Mouse (Mus musculus): Measurements from ENCODE around the gene Mpv17l2.

Mpv17l2 gene

DNA sequence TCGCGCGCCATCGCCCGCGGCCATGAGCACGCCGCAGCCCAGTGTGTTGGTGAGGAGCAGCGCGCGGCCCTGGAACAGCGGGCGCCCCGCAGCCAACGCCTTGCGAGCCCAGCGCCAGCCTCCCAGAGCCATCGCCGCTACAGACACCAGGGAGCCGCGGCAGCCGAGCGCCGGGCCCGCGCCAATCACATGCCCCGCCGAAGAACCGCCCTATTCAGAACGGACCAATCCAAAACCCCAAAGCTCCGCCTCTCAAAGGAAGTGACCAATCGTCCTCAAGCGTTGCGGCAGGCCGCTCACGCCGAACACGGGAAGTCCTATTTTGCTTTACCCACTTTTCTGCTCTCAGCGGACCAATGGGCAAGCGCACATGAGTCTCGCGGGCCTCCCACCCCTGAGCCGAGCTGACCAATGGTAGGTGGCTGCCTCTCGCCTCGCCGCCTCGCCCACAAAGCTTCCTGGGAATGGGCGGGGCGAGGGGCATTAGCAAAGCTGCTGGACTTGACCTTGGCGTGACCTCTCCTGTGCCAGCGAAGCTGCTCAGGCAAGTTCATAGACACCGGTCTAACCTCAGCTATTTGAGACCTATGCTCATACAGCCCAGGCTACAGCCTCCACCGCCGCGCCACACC, at the start of gene Mpv17l2:
Gene Mpv17l2 (minus strand): TSS at position 172 of the 632 bp plus-strand sequence.
- peak; percentile 96 for DNase-seq (ENCODE audit: low read depth, low spot score)

DNA sequence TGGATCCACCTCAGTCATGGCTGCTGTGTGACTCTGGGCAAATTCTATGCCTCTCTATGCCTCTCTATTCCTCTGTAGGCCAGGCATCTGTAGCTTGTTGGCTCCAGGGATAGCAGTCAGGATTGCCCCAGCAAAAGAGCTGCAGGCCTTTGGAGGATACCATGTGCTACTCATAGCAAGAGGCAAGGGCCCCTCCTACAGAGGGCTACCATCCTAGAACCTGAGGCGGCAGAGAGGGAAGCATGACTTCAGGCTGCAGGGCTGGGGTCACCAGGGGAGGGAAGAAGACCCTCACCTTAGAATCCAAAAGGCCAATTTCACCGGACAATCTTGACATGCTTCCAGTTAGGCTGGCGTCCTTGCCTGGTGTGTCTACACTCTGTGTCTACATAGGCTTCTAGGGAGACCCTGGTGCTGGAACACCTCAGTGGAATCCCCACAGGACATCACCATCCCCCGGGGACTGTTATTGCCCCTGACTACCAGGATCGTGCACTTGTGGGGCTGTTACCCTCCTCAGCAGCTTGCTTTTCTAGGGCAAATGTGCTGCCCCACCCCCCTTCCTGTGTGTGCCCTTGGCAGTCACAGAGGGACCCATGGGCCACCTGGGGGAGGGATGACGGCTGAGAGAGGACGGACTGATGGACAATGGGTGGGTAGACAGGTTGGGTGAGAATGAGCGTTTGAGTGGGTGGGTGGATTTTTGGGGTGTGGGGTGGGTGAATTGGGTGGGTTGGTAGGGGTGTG, 48.4 kb upstream of the Mpv17l2 start:
- DNase-seq (ENCODE audit: low read depth, low spot score), result no peak

DNA sequence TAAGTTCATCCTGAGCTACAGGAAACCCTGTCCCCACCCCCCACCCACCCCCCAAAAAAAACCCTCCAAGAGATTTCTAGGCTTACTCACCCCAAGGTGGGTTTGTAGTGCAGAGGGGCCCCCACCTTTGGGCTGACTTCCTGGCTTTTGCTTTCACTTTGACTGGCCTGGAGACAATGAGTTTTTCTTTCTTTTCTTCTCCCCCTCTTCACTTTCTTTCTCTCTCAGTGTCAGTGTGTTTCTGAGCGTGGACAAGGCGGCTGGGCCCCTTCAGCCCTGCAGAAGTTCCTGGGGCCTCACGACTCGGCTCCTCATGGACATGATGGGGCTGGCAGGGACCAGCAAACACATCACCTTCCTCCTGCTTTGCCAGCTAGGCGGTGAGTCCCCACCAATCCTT, 47.5 kb upstream of the Mpv17l2 start, which contains the start of gene Il12rb1:
Gene Il12rb1 (plus strand): TSS at position 211 of the 400 bp plus-strand sequence.
- DNase-seq (ENCODE audit: low read depth, low spot score), result no peak

DNA sequence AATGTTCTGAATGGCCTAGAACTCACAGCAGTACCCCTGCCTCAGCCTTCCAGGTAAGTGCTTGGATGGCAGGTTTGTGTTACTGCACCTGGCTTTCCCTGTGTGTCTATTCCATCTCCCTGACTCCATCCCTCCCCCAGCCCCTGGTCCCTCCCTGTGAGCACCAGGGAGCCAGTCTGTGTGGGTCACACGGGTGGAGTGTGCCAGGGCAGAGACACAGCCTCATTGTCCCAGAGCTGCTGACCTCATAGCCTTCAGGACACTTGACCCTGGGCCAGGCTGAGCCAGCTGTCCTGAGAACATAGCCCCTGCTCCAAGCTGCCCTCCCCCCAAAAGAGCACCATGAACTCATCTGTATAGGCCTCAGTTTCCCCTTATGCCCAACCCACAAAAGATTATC, 46.6 kb upstream of the Mpv17l2 start:
- DNase-seq (ENCODE audit: low read depth, low spot score), result no peak

DNA sequence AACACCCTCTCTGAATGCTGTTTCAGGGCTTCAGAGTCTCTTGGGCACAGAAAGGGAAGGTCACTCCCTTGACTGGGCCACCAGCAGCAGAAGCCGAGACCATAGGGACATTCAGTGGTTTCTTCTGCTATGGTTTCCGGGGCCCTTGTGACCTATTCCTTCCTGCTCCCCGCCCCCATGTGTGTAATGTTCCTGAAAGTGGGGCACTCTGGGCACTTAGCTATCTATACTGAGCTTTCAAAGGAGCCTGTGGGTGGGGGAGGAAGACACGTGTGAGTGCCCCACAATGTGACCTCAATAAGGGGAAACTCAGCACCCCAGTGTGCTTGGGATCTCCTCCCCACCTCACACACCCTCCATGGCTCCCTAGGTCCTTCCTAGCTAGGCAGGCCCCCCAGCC, 45.8 kb upstream of the Mpv17l2 start:
- DNase-seq (ENCODE audit: low read depth, low spot score), result no peak

DNA sequence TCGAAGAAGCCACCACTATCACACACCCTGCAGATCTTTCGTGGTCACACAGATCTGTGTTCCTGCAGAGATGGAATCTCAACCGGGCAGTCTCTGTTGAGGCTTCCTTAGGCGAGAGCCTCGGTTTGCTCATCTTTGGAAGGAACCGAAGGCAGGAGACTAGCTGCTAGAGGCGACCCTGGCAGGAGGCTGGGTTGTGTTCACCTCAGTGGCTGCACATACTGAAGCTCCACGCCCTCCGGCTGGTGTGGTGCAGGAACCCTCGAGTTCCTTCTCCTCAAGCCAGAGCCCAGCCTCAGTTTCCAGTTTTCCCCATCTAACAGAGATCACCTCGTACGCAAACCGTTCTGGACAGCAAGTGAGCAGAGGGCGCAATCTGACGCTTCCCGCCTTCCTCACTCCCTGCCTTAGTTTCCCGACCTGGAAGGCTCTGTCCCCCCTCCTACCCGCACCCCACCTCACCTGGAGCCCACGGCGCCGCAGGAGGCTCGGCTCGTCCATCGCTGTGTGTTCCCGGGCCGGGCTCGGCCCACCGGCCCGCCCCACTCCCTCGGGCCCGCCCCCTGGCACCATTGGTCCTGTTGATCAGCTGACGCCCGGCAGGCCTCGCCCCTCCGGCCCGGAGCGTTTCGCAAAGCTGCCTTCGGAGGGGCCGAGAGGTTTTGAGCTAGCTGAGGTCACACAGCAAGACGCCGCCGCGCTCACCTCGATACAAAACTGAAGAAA, 43.9 kb upstream of the Mpv17l2 start, which contains the start of gene Mast3:
Gene Mast3 (minus strand): TSS at position 574 of the 726 bp plus-strand sequence.
- peak; percentile 55 for DNase-seq (ENCODE audit: low read depth, low spot score)

DNA sequence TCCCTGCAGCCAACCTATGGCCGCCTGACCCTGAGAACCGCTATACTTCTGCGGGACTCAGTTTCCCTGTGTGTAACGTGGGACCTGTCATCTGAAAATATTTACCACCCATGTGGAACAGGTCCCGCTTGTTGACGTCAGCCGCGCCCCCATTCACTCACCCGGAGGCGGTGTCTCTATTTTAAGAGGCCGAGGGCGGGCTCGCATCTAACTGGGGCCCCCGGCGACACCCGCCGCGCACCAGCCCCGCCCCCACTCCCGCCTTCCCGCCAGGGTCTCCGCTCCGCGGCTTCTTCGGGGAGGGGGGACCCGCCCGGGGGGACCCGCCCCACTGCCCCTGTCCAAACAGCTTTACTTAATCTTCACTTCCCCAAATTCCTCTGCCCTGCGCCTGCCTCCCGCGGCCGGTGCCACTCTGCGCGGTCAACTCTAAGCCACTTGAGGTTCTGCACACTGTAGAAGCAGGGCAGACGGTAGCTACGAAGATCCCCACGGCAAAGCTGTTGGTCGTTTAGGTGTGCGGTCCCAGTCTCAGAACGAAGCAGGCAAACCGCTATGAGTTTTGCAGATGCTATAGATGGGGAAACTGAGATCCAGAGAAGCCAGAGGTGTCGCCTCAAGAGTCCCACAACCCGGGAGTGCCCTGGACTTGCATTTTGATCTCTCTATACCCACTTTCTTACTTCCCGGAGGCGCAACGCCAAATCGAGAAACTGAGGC, 43.2 kb upstream of the Mpv17l2 start:
- no peak for DNase-seq (ENCODE audit: low read depth, low spot score)

DNA sequence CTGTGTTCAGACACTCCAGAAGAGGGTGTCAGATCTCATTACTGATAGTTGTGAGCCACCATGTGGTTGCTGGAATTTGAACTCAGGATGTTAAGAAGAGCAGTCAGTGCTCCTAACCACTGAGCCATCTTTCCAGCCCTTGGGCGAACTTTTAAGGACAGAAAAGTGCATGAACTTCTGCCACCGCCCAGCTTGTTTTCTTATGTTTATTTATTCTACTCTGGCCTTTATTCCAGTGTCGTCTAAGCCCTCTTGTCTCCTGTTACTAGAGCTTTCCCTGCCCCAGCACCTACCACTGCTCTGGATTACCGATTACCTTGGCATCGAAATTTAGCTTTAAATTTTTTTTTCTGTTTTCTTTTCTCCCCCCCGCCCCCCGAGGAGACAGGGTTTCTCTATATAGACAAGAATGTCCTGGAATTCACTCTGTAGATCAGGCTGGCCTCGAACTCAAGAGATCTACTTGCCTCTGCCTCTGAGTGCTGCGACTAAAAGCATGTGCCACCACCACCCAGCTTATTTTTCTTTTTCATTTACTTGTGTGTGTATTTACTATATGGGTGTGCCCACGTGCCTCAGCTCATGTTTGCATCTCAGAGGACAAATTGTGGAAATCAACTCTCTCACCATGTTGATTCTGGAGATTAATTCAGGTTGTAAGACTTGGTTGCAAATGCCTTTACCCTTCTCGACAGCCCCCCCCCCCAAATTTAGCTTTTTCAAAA, 42.2 kb upstream of the Mpv17l2 start:
- DNase-seq (ENCODE audit: low read depth, low spot score), result no peak

DNA sequence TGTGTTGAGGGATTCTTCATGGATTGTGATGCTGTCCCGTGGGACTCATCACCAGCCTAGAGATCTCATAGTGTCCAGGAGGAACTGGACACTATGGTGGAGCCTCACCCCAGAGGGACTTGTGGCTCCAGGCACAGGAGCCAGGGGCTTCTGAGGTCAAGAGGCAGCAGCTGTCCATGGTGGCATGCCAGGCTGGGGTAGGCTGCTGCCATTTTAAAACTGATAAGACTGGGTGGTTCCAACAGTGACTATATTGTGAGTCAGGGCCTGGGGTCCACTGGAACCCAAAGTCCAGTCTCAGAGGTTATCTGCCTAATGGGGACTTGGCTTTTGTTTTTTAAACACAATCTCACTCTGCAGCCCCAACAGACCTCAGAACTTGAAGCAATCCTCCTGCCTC, 41.1 kb upstream of the Mpv17l2 start:
- no peak for DNase-seq (ENCODE audit: low read depth, low spot score)

DNA sequence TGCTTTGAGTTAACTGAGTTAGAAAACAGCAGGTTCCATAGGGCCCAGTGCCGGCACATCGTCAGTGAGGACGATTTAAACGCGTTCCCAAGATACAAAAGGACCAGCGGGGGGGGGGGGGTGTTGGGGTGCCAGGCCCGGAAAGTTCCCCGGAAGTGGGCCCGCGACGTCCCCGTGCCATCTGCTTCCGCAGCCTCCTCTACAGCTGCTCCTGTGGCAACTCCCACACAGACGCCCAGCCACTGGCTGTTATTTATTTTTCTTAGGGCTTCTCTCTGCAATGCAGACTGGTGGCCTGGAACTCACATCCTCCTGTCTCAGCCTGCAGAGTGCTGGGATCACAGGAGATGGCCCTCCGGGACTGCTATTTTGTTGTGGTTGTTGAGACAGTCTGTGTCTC, 40.4 kb upstream of the Mpv17l2 start:
- no peak for DNase-seq (ENCODE audit: low read depth, low spot score)

DNA sequence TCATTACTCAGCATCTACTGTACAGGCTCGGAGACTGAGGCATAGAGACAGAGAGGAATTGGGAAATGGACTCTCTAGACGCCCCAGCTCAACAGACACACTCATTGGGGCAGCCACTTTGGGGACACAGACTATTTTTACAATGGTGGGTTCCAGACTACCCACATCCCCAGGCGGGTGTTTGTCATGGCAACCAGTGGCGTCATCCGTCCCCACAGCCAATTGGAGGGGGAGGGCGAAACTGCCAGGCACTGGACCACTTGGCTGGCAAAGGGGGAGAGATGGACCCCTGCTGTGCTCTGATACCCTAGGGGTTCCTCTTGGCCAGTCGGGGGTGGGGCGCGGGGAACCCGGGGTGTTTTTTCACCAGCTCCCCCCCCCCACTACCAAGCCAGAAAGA, 39.9 kb upstream of the Mpv17l2 start:
- DNase-seq (ENCODE audit: low read depth, low spot score), result no peak

DNA sequence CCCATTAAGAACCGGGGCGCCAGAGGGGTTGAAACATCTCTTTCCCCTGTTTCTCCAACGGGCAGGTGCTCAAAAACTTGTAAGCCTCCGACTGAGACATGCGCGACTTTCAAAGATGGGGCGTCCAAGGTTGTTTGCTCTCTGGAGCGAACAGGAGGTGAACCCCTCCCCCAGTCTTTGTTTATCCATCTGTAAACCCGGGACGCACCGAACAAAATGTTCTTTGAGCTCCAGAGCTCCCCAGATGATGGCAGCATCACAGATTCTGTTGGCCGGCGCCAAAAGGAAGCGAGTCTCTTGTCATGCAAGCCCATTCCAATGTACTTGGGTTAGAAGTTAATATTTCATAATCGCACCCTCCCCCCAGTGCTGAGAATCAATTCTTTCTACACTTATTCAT, 37.5 kb upstream of the Mpv17l2 start:
- no peak for DNase-seq (ENCODE audit: low read depth, low spot score)

DNA sequence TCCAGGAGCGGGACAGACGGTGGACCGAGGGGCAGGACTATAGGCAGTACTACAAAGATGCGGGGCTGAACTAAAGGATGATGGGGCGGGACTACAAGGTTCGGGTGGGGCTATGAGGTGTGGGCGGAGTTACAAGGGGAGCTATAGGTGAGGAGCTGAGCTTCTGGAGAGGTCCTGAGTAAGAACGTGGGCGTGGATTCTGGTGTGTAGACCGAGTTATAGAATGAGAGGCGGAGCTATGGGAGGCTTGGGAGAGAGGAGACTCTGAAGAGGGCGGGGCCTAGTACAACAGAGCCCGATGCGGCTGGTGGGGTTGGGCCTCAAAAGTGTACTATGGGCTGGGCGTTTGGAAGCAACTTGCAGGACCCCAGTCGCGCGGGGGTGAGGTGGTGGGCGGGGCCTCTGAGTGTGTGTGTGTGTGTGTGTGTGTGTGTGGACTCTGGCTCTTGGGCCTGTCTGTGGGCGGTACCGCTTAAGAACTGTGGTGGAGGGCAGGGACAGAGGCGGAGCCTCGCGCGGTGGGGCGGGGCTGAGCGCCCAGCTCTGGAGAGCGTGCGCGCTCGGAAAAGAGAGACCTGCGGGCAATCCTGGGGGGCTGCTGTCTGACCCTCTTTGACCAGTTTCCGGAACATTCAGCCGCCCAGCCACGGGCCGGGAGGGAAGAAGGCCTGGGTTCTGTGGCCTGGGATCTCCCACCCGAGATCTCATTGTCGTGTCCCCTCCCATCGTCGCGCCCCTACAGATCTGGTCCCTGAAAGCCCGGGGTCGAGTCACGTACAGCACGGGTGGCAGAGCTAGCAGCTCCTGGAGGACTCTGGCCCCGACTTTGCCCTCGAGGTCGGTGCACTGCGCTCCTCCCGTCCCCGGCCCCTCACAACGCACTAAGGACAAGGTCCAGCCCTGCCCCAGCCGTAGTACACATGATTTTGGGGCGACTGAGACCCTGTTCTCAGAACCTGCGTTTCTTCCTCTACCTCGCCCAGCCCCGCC, 36.6 kb upstream of the Mpv17l2 start:
- peak; percentile 85 for DNase-seq (ENCODE audit: low read depth, low spot score)

DNA sequence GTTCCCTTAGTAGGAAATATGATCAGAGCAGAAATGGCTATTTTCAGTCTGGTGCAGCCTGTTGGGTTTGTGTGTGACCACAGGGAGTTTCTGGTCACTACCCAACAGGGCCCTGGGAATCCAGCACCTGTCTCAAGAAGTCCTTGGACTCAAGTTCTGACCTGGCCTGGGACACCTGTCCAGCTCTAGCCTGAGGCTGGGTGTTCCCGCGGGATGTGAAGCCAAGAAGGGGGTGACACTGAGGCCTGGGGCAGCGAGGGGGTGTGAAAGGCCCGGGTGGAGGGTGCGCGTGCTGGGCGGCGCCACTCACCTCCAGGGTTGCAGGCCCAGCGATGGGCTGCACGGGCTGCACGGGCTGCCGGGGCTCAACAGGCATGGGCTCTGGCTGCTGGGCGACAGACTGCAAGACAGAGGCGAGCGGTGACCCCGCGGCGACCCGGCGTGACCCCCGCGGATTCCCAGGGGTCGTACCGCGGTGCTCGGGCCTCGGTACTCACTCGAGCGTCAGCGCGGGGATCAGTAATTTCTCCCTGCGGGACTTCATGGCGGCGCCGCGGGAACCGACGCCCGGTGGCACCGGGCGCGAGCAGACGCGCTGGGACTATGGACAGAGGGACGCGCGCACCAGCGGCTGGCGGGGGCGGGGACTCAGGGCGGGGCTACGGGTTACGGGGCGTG, 35.8 kb upstream of the Mpv17l2 start:
- no peak for DNase-seq (ENCODE audit: low read depth, low spot score)

DNA sequence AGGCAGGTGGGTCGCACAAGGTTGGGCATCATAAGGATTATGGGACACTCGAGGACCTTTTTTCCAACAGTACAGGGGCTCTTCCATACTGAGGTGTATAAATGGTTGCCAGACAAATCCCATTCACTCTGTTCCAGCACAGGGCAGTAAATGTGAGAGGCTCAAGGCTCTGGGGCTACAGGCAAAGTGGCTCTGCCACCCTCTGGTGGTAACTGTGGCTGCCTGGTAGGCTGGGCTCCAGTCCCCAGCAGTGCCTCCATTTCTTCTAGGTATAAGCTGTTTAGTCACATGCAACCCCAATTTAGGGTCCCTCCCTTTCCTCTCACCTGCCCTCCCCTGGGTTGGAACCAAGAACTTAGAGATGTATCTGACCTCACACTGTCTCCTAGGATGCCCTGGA, 34.6 kb upstream of the Mpv17l2 start:
- DNase-seq (ENCODE audit: low read depth, low spot score), result no peak

DNA sequence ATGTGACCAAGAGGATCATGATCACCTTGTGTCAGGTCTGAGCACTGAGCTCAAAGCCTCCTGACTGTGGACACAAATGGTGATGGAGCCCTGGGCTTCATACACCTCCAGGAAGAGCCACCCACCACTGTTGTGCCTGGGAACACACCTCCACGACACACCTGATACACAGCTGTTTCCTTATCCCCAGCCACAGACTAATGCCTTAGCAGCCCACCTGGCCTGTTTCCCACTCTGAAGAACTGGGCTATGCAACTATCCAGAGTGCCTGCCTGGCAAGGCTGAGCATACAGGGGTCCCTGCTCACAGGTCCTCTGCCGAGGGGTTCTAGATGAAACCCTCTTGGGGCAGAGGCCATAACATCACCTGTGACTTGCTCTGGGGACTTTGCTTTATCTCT, 33.5 kb upstream of the Mpv17l2 start:
- DNase-seq (ENCODE audit: low read depth, low spot score), result no peak

DNA sequence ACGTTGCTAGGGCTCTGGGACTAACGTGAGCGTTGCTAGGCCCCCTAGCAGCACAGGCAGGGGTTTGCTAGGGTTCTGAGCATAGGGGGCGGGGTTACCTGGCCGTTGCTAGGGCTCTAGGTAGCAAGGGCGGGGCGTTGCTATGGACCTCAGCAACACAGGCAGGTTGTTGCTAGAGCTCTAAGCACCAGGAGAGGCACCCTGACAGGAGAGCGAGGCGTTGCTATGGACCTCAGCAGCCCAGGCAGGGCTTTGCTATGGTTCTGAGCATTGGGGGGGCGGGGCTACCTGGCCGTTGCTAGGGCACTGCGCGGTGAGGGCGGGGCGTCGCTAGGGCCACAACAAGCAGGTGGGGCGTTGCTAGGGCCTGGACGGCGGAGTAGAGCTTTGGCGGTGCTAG, 32.0 kb upstream of the Mpv17l2 start:
- DNase-seq (ENCODE audit: low read depth, low spot score), result peak; percentile 81

DNA sequence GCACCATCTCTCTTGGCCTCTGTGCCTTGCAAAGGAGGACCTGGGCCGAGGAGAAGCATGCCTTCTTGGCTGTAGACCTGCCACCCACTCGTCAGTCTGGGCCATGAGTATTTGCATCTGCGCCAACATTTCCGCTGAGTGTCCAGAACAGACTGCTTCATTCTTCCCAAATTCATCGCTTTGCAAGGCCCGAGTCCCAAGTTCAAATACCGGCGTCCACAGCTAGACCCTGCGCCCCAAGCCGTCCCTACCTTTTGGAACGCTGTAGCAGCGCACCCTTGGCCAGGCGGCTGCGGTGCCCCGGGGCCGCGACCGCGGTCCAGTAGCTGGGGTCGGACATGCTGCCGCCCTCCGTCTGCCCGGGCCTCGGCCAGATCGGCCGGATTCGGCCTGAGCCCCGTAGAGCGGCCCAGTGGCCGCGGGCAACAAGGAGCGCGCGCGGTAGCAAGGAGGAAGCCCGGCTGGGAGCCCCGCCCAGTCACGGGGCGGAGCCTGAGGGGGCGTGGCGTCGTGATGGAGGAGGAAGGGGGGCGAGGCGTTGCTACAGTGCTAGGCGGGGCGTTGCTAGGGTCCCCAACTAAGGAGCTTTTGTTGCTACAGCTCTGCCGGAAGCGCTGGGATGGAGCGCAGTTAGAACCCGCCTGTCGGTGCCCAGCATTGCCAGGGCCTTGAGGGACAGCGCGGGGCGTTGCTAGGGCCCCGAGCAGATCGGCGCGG, 31.4 kb upstream of the Mpv17l2 start:
- peak; percentile 95 for DNase-seq (ENCODE audit: low read depth, low spot score)

DNA sequence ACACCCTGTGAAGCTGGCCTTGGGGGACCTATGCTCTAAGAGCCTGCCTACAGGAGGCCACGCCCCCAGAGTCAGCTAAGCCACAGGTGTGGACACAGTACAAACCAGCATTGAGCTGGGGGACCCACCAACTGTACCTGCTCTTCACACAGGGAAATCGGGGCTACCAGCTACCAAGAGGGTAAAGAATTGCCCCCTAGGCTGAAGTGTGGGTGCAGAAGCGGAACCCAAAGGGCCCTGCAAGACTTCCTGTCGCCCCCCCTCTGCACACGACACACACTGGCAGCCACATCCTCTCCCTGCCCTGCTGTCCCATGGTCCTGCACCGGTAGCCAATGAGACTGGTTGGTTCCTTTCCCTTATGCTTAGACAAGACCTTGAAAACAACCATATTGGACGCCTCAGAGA, 30.6 kb upstream of the Mpv17l2 start:
- DNase-seq (ENCODE audit: low read depth, low spot score), result no peak

Measured in retina, adult 2 months (tissue).